Mouse (Mus musculus) forebrain, embryonic 11.5 days (tissue): ENCODE data around the gene Asb18. TPM values are rescaled to one million over a fixed set of nuclear protein-coding genes. Genes with fewer than 3 reads are reported as not detected.

Experiments used
- ATAC-seq: fragments of 200-750 bp; cut with Nextera tagmentation; replicated peaks from 2 replicates; pipeline ENCODE4 v1.8.0; 2017; ENCODE audit warnings: moderate TSS enrichment; ENCODE audit not compliant: low FRiP score
- DNase-seq: peaks from one replicate; pipeline ENCODE4 v3.0.0-alpha.2; 2017; ENCODE audit warnings: low spot score
- H3K27ac ChIP-seq: fragments of 300-500 bp; sonication (generic); 2 replicates; pipeline ENCODE4 v1.5.1; 2014; ENCODE audit warnings: low read depth, low read length
- H3K27me3 ChIP-seq: fragments of 300-500 bp; sonication (generic); 2 replicates; pipeline ENCODE4 v1.6.1; 2014; ENCODE audit warnings: mild to moderate bottlenecking, low read length, mixed read lengths; ENCODE audit not compliant: control insufficient read depth, insufficient read depth
- H3K36me3 ChIP-seq: fragments of 300-500 bp; sonication (generic); 2 replicates; pipeline ENCODE4 v1.6.1; 2014; ENCODE audit warnings: mild to moderate bottlenecking, low read length, moderate library complexity, mixed read lengths; ENCODE audit not compliant: control insufficient read depth, insufficient read depth
- H3K4me1 ChIP-seq: fragments of 300-500 bp; sonication (generic); replicated peaks from 2 replicates; pipeline ENCODE4 v1.6.1; 2014; ENCODE audit warnings: low read length, mixed read lengths; ENCODE audit not compliant: control insufficient read depth, insufficient read depth
- H3K4me2 ChIP-seq: fragments of 300-500 bp; sonication (generic); 2 replicates; pipeline ENCODE4 v1.6.1; 2014; ENCODE audit warnings: low read depth, mild to moderate bottlenecking, low read length, moderate library complexity, mixed read lengths; ENCODE audit not compliant: severe bottlenecking
- H3K4me3 ChIP-seq: fragments of 300-500 bp; sonication (generic); 2 replicates; pipeline ENCODE4 v1.5.1; 2014; ENCODE audit warnings: low read depth, low read length
- H3K9ac ChIP-seq: fragments of 300-500 bp; sonication (generic); 2 replicates; pipeline ENCODE4 v1.6.1; 2014; ENCODE audit warnings: low read length
- H3K9me3 ChIP-seq: fragments of 300-500 bp; sonication (generic); 2 replicates; pipeline ENCODE4 v1.6.1; 2016; ENCODE audit warnings: low read length, mixed read lengths; ENCODE audit not compliant: control insufficient read depth
- WGBS: fragments of 180-500 bp; shearing (Covaris S2); extraction: QIAGEN DNeasy Blood & Tissue Kit; methylation state at CpG from one replicate; pipeline ENCODE4 v1.1.7; 2014; 5-methylcytosine and 5-hydroxymethylcytosine counted together
- polyA plus RNA-seq: library from polyadenylated mRNA; unstranded; fragments of >200 nt; fragmentation: Nextera tagmentation; extraction: Ambion mirVana; gene quantifications from 2 replicates; pipeline ENCODE4 v1.2.1, GENCODE M21; 2014

The Asb18 gene
- polyA plus RNA-seq, 1 experiment from 2014 or later = not detected

DNA sequence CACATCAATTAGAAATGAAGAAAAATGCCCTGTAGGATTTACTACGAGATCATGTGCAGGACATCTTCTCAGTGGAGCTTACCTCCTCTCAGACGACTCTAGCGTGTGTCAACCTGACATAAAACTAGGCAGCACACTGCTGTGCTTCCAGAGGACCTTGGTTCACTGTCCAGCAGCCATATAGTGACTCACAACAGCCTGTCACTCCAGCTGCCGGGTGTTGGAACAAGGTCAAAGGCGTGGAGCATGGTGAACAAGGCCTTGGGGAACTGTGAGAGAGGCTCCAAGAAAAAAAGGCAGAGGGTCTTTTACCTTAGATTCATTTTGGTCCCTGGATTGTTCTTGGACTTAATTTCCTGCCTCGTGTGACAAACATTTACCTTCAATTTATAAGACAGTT lies 3.6 kb upstream of the Asb18 start:
- 80% methylated on average over 6 of the region's 6 CpGs for WGBS
- no peaks in the 10 kb centered on the region for H3K27me3 ChIP-seq
- H3K36me3 ChIP-seq = no peaks in the 10 kb centered on the region
- H3K9ac ChIP-seq = no peak overlapping the region
- no peaks in the 10 kb centered on the region for H3K9me3 ChIP-seq
- H3K4me2 ChIP-seq = no peak overlapping the region
- no peak for ATAC-seq
- no peaks in the 10 kb centered on the region for H3K4me1 ChIP-seq
- no peak overlapping the region for H3K4me3 ChIP-seq
- no peak for DNase-seq
- H3K27ac ChIP-seq = no peak overlapping the region

DNA sequence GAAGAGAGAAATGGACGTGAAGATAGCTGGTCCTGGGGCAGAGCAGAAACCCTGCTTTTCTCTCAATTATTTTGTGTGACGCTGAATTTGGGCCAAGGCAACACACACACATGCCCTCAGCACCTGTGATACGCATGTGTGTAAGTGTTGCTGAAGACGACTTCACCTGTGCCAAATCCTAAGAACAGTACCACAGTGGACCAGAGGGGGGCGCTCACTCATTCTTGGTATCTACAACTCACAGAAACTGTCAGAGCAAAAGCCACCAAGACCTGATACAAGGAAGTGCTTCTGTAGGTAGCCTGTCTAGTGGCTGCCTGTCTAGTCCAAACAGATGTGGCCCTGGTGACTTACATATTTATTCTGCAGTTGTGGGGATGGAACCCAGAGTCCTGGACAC lies 1.2 kb downstream of the Asb18 start:
- no peak for DNase-seq
- no peaks in the 10 kb centered on the region for H3K36me3 ChIP-seq
- no peak overlapping the region for H3K27ac ChIP-seq
- H3K4me2 ChIP-seq = no peak overlapping the region
- no peaks in the 10 kb centered on the region for H3K4me1 ChIP-seq
- no peak for ATAC-seq
- 79% methylated on average over 5 of the region's 5 CpGs for WGBS
- H3K9ac ChIP-seq = no peak overlapping the region
- no peak overlapping the region for H3K4me3 ChIP-seq
- no peaks in the 10 kb centered on the region for H3K9me3 ChIP-seq
- H3K27me3 ChIP-seq = no peaks in the 10 kb centered on the region

DNA sequence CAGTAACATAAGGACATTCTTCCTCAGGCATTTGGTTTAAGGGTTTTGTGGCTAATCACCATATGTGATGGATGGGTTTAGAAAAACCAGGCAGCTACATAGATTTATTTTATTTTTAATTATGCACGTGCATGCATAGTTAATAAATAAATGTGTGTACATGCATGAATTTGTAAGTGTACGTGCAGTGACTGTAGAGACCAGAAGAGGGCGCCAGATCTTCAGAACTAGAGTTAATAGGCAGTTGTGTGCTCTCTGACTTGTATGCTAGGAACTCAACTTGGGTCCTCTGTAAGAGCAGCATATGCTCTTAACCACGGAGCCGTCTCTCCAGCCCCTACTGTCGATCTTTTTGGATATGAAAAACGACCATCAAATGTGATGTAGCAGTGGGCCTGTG lies 1.6 kb downstream of the Asb18 start:
- Histone ChIP-seq H3K4me2 (no peak overlapping the region), H3K27ac (no peak overlapping the region), H3K27me3 (no peaks in the 10 kb centered on the region), H3K36me3 (no peaks in the 10 kb centered on the region), H3K9me3 (no peaks in the 10 kb centered on the region), H3K4me1 (no peaks in the 10 kb centered on the region), H3K9ac (no peak overlapping the region), H3K4me3 (no peak overlapping the region)
- 64% methylated on average over 7 of the region's 7 CpGs for WGBS
- ATAC-seq (no peak), DNase-seq (no peak)

DNA sequence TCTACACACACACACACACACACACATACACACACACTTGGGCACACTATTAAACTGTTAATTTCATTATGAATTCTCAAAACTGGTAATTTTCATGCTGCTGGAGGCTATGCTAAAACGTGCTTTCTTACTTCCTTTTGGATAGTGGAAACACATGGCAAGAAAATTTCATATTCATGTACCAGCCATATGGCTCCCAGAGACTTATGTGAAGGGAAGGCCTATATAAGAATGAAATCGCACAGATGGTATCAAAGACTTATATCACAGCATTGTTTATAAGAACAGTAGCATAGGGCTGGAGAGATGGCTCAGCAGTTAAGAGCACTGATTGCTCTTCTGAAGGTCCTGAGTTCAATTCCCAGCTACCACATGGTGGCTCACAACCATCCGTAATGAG lies 2.3 kb downstream of the Asb18 start:
- DNase-seq = no peak
- no peaks in the 10 kb centered on the region for H3K36me3 ChIP-seq
- H3K4me3 ChIP-seq = no peak overlapping the region
- no peak overlapping the region for H3K9ac ChIP-seq
- H3K4me1 ChIP-seq = no peaks in the 10 kb centered on the region
- 82% methylated on average over 3 of the region's 3 CpGs for WGBS
- no peak for ATAC-seq
- no peak overlapping the region for H3K4me2 ChIP-seq
- no peaks in the 10 kb centered on the region for H3K9me3 ChIP-seq
- no peaks in the 10 kb centered on the region for H3K27me3 ChIP-seq
- no peak overlapping the region for H3K27ac ChIP-seq

DNA sequence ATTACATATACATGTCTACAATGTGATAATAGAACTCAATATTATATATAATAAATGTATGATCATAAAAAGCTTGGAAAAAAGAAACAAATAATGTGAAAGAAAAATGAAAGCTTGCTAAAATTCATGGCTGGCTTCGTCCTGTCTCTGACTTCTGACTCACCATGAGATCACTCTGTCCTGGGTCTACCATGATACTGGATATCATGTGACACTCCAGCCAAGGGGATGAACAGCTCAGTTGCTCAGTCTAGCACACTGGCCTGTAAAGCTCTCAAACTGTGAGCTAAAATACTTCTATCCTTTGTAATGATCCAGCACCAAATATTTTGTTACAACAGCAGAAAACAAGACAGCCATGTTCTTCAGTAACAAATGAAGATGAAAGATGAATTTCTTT lies 4.4 kb downstream of the Asb18 start:
- Histone ChIP-seq H3K27ac (no peak overlapping the region), H3K4me2 (no peak overlapping the region), H3K9ac (no peak overlapping the region), H3K9me3 (no peaks in the 10 kb centered on the region), H3K27me3 (no peaks in the 10 kb centered on the region), H3K36me3 (no peaks in the 10 kb centered on the region), H3K4me3 (no peak overlapping the region), H3K4me1 (no peaks in the 10 kb centered on the region)
- DNase-seq (no peak), ATAC-seq (no peak)
- WGBS = 92% methylated on average over 1 of the region's 1 CpGs

DNA sequence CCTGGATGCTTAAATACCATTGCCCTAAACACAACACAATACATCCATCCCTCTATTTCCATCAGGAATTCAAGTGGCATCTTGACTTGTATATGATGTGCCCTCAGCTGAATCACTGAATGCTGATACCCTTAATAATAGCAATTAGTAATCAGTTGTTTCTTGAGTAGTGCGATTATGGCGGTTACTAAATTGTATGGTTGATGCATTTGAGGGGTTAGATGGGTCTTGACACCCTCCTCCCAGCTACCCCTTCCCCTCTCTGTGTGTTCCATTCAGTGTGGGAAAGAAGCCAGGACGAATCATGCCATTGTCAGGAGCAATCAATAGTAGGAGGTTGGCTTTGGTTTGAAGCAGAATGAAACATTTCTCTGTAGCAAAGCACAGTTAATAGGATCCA lies 5.3 kb downstream of the Asb18 start:
- no peak overlapping the region for H3K27ac ChIP-seq
- H3K4me2 ChIP-seq = no peak overlapping the region
- no peaks in the 10 kb centered on the region for H3K4me1 ChIP-seq
- DNase-seq (no peak), ATAC-seq (no peak)
- no peak overlapping the region for H3K9ac ChIP-seq
- H3K36me3 ChIP-seq = no peaks in the 10 kb centered on the region
- no peaks in the 10 kb centered on the region for H3K9me3 ChIP-seq
- WGBS = 73% methylated on average over 3 of the region's 3 CpGs
- H3K4me3 ChIP-seq = no peak overlapping the region
- H3K27me3 ChIP-seq = no peaks in the 10 kb centered on the region

DNA sequence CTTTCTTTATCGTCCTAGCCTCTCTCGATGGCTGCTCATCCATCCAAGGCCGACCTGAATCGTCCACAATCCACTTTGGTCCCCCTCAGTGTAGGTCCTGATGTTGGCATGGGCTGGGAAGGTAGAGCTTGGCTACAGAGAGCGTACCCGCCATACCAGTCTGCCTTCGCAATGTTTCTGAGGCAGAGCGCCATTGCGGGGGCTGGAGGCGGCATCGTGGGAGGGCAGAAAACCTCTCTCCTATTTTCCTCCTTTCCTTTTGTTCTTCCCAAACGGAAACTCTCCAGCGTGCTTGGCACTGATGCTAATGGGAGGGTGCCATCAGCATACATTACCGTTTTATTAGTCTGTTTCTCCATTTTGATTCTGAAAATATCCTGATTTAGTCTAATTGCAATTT lies 7.8 kb downstream of the Asb18 start:
- H3K4me1 ChIP-seq = no peaks in the 10 kb centered on the region
- no peak overlapping the region for H3K4me2 ChIP-seq
- DNase-seq (no peak), ATAC-seq (no peak)
- H3K36me3 ChIP-seq = no peaks in the 10 kb centered on the region
- H3K27me3 ChIP-seq = no peaks in the 10 kb centered on the region
- no peak overlapping the region for H3K9ac ChIP-seq
- H3K9me3 ChIP-seq = no peaks in the 10 kb centered on the region
- H3K27ac ChIP-seq = no peak overlapping the region
- 67% methylated on average over 14 of the region's 14 CpGs for WGBS
- no peak overlapping the region for H3K4me3 ChIP-seq

DNA sequence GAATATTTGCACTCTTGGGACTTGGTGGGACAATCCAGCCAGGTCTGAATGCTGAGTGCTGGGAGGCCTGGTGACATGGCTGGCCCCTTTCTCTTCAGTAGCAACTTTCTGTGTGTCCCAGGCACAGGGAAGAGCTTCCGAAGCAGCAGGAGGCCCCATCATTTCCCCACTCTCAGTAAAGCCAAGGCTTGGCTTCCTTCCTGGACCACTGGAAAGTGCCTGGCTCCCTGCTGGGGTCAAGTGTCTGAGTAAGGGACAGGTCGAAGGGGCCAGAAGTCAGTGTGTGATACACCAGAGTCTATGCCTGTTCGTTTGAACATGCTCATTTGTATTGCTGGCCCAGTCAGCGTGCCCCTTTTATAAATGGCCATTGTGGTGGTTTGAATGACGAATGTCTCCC lies 13.5 kb downstream of the Asb18 start:
- no peak overlapping the region for H3K9ac ChIP-seq
- no peak for ATAC-seq
- H3K36me3 ChIP-seq = no peaks in the 10 kb centered on the region
- no peak overlapping the region for H3K4me2 ChIP-seq
- H3K9me3 ChIP-seq = no peaks in the 10 kb centered on the region
- no peak for DNase-seq
- H3K27me3 ChIP-seq = peaks cover 3% of the 10 kb centered on the region; the same call in 1 of the 2 replicates
- H3K27ac ChIP-seq = no peak overlapping the region
- H3K4me1 ChIP-seq = no peaks in the 10 kb centered on the region
- no peak overlapping the region for H3K4me3 ChIP-seq
- WGBS = 34% methylated on average over 5 of the region's 5 CpGs

DNA sequence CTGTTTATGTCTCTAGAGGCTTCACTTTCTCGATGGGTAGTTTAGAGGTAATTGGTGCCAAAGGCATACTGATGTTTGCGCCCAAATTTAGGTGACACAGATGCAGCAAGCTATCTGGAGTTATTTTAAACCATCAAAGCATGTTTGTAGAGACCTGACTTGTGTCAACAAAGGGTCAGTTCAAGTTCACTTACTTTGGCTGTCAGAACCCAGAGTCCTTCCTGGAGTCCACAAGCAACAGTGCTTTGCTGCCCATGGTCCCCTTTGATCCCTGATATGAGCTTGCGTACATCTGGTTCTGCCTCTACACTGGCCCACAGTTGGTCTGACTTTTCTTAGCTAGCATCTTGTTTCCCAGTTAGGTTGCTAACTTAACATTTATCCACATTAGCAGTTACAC lies 14.6 kb downstream of the Asb18 start:
- Histone ChIP-seq H3K27ac (no peak overlapping the region), H3K4me2 (no peak overlapping the region), H3K9ac (no peak overlapping the region), H3K27me3 (peaks cover 8% of the 10 kb centered on the region), H3K36me3 (no peaks in the 10 kb centered on the region), H3K9me3 (no peaks in the 10 kb centered on the region), H3K4me3 (no peak overlapping the region), H3K4me1 (no peaks in the 10 kb centered on the region)
- ATAC-seq (no peak), DNase-seq (no peak)
- WGBS = 86% methylated on average over 3 of the region's 3 CpGs
